Mouse (Mus musculus): ENCODE measurements around the gene Enpp6. TPM values are rescaled to one million over a fixed set of nuclear protein-coding genes. Genes with fewer than 3 reads are reported as not detected.

The Enpp6 gene
- total RNA-seq (2021): 1 to 10 TPM; 7.8 to 9.8 TPM

DNA sequence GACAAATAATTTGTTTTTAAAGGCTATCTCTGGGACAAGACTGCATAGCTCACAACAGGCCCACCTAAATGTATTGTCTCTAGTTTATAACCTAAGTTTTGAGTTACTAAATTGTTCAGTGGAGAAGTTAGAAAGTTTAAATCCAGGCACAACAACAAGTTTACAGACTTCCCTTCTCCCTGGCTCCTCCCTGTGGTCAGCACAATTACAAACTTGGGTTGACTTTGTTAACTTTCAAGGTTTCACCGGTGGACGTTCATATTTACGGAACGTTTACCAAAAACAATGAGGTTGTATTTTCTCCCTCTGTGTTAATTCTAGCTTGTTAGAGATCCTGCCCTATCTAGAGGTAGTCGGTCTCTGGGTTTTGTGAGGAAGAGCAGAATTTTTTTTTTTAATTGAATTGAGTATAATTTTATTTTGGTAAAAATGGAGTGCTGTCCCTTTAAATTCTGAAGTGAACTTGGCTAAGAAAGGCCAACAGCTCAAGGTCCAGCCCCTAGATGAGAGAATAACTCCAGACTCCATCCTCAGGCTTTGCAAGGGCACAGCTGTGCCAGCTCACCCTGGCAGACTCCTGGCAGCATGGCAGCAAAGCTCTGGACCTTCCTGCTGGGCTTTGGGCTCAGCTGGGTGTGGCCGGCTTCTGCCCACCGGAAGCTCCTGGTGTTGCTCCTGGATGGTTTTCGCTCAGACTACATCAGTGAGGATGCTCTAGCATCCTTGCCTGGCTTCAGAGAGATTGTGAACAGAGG lies at the start of gene Enpp6:
Gene Enpp6, plus strand, starts transcription at position 502 of the 755 bp plus-strand sequence.
- intact Hi-C loops (cut with DNase I): no loop called here
- no peak for DNase-seq (ENCODE audit: extremely low spot score in 1 of 2, low spot score in 2 of 2)

GRCm38 (mm10) chr8:46938218-46938617 lies 48.5 kb upstream of the Enpp6 start:
- intact Hi-C loops (cut with DNase I): loop anchor here (5.0 kb wide), 3 partner anchors 201 to 266 kb away; partner anchors contain the start of gene Irf2
- DNase-seq (ENCODE audit: extremely low spot score in 1 of 2, low spot score in 2 of 2): peak in 1 of 2 experiments; percentile 9

GRCm38 (mm10) chr8:46941295-46941694 lies 45.4 kb upstream of the Enpp6 start:
- peak in 1 of 2 experiments; percentile 62 for DNase-seq (ENCODE audit: extremely low spot score in 1 of 2, low spot score in 2 of 2)
- intact Hi-C loops (cut with DNase I): no loop called here

GRCm38 (mm10) chr8:46941731-46942650 lies 44.7 kb upstream of the Enpp6 start:
- intact Hi-C loops (cut with DNase I): no loop called here
- peak in 1 of 2 experiments; percentile 13 for DNase-seq (ENCODE audit: extremely low spot score in 1 of 2, low spot score in 2 of 2)

- intact Hi-C loops (cut with DNase I): no loop called here
- peak in 1 of 2 experiments; percentile 12 for DNase-seq (ENCODE audit: extremely low spot score in 1 of 2, low spot score in 2 of 2)
Measured at GRCm38 (mm10) chr8:46942651-46943024, 44.0 kb upstream of the Enpp6 start.

GRCm38 (mm10) chr8:46943337-46943736 lies 43.4 kb upstream of the Enpp6 start:
- peak in 1 of 2 experiments; percentile 13 for DNase-seq (ENCODE audit: extremely low spot score in 1 of 2, low spot score in 2 of 2)
- intact Hi-C loops (cut with DNase I): no loop called here

DNA sequence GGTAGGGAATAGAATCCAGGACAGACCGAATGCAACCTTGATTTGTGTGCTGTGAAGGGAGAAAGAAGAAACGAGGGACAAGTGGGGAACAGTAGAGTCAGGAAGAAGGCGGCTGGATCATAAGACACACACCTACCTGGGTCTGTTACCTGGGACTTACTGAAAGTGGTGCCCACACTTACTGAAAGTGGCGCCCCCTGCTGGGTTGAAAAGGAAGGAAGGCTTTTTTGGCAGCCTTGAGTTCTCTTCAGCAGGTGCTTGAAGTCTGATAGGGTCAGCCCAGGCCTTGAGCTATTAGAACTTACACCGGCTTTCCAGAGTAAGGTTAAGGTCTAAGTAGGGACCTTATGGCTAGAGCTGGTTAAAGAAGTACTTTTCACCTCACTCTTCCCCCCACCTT lies 40.5 kb upstream of the Enpp6 start:
- intact Hi-C loops (cut with DNase I): no loop called here
- peak in 1 of 2 experiments; percentile 15 for DNase-seq (ENCODE audit: extremely low spot score in 1 of 2, low spot score in 2 of 2)

- intact Hi-C loops (cut with DNase I): no loop called here
- DNase-seq (ENCODE audit: extremely low spot score in 1 of 2, low spot score in 2 of 2): no peak
Measured at GRCm38 (mm10) chr8:46948091-46948757, 38.5 kb upstream of the Enpp6 start.

GRCm38 (mm10) chr8:46953472-46953871 lies 33.2 kb upstream of the Enpp6 start:
- intact Hi-C loops (cut with DNase I): loop anchor here (10.0 kb wide), 1 partner anchor 709 kb away; no protein-coding TSS in a partner anchor
- peak; percentile 54 to 70 for DNase-seq (ENCODE audit: extremely low spot score in 1 of 2, low spot score in 2 of 2)

GRCm38 (mm10) chr8:46962630-46963427 lies 23.9 kb upstream of the Enpp6 start:
- DNase-seq (ENCODE audit: extremely low spot score in 1 of 2, low spot score in 2 of 2): peak in 1 of 2 experiments; percentile 21
- intact Hi-C loops (cut with DNase I): no loop called here

DNA sequence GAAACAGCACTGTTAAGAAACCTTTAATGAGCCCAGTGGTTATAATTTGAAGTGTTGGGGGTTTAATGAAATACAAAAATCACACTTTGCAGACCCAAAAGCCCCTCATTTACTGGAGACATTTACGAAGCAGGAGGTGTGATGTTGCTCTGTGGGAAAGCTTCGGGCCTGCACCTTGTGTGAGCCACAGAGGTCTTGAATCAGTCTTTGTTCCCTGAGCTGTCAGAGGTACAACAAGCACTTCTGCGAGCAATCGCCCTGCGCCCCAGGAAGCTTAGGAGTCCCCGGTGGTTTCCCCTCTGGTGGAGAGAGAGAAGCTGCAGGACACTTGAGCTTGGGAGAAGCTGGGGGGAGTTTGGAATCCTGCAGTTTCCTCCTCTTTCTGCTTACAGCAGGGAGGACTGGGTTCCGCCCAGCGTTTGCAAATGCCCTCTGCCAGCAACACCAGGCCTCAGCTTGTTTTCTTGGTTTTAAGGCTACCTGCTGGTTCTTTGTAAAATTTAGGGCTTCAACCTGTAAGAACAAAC lies 23.0 kb upstream of the Enpp6 start:
- no peak for DNase-seq (ENCODE audit: extremely low spot score in 1 of 2, low spot score in 2 of 2)

DNA sequence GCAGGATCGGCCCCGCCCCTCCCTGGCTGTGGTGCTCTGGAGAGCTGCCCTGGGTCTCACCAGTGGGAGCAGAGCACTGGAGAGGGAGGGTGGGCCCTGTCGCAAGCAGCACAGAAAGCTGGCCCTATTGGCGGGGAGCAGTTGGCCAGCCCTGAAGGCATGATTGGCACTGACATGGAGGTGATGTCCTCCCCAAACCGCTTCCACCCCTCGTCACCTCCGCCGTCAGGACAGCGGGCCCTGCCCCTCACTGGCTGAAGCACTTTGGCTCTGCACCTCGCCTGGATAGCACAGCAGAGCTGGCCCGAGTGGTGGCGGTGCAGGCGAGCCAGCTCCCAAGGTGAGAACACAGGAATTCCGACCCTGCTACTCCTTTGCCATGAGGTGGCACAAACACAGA lies 20.9 kb upstream of the Enpp6 start:
- no peak for DNase-seq (ENCODE audit: extremely low spot score in 1 of 2, low spot score in 2 of 2)
- intact Hi-C loops (cut with DNase I): no loop called here

More for the DNA sequence above, 23.0 kb upstream of the Enpp6 start:
- intact Hi-C loops (cut with DNase I): no loop called here

DNA sequence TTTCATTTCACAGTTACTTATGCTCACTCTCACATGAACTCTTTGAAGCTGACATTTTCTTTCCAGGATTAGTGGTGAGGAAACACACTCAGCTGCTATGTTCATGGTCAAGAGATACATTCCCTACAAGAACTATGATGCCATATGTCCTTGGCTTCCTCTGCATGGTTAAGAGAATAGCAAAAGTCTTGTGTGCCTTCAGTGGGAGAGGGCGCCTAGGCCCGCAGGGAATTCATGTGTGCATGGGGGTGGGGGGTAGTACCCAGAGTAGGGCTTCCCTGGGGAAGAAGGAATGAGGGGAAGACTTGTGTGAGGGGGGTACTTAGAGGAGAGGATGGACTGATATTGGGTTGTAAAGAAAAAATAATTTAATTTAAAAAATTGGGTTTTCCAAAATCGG lies 18.0 kb upstream of the Enpp6 start:
- intact Hi-C loops (cut with DNase I): no loop called here
- no peak for DNase-seq (ENCODE audit: extremely low spot score in 1 of 2, low spot score in 2 of 2)

GRCm38 (mm10) chr8:46969386-46969785 lies 17.3 kb upstream of the Enpp6 start:
- intact Hi-C loops (cut with DNase I): no loop called here
- no peak for DNase-seq (ENCODE audit: extremely low spot score in 1 of 2, low spot score in 2 of 2)

- no peak for DNase-seq (ENCODE audit: extremely low spot score in 1 of 2, low spot score in 2 of 2)
- intact Hi-C loops (cut with DNase I): no loop called here
Measured at GRCm38 (mm10) chr8:46977376-46977775, 9.3 kb upstream of the Enpp6 start.

DNA sequence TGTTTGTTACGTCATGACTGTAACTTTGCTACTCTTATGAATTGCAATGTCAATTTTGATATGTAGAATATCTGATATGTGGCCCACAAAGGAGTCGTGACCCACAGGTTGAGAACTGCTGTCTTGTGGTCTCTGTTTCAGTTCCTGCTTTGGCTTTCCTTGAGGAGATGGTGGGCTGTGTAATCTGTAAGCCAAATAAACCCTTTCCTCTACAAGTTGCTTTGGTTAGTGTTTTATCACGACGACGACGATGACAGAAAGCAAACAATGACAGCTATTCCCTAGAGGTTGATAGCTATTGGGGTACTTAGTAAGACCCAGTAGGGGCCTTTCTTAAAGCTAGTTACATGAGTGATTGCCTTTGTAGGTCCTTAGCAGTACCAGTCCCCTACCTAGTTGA lies 4.5 kb upstream of the Enpp6 start:
- intact Hi-C loops (cut with DNase I): no loop called here

GRCm38 (mm10) chr8:46982770-46983169 lies 3.9 kb upstream of the Enpp6 start:
- intact Hi-C loops (cut with DNase I): no loop called here
- DNase-seq (ENCODE audit: extremely low spot score in 1 of 2, low spot score in 2 of 2): peak in 1 of 2 experiments; percentile 64

More for the DNA sequence above, 4.5 kb upstream of the Enpp6 start:
- DNase-seq (ENCODE audit: extremely low spot score in 1 of 2, low spot score in 2 of 2): no peak

DNA sequence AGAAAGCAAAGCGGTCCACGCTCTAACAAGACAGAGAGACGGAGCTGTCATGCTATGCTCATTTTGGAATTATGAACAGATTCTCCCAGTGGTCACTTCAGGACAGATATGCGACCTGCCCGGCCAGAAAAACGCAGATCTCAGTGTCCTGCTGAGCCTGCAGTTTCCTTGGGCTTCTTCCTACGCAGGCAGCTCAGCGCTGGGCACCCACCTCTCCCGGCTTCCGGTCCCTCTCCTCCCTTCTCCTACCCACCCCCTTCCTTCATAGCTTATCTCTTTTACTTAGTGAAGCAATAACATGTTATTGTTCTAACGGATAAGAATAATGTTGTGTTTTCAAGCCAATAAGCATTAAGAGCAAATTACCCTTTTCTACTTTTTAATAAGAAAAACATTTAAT lies 2.0 kb upstream of the Enpp6 start:
- intact Hi-C loops (cut with DNase I): no loop called here

More for the DNA sequence above, 2.0 kb upstream of the Enpp6 start:
- no peak for DNase-seq (ENCODE audit: extremely low spot score in 1 of 2, low spot score in 2 of 2)
